Mouse (Mus musculus) spleen, adult 2 months (tissue): Measurements from ENCODE around the gene Aldh1a1. TPM values are rescaled to one million over a fixed set of nuclear protein-coding genes. Genes with fewer than 3 reads are reported as not detected.

Source experiments
- DNase-seq, 2 experiments: peaks; one replicate each; pipeline versions ENCODE4 v3.0.0 to v3.0.0-alpha.2; 2012 to 2021; ENCODE audit warnings: low spot score in 2 of 2, low read depth in 1 of 2
- H3K27ac ChIP-seq: fragments of 200-500 bp; 2 replicates; pipeline ENCODE4 v1.5.1; 2012; ENCODE audit warnings: low read length, inconsistent platforms; ENCODE audit not compliant: insufficient read depth
- H3K27me3 ChIP-seq: fragments of 200-500 bp; 2 replicates; pipeline ENCODE4 v1.6.1; 2012; ENCODE audit warnings: mild to moderate bottlenecking, moderate library complexity, low read length, inconsistent platforms; ENCODE audit not compliant: control insufficient read depth, insufficient read depth
- H3K36me3 ChIP-seq: fragments of 200-500 bp; 2 replicates; pipeline ENCODE4 v1.6.1; 2012; ENCODE audit warnings: mild to moderate bottlenecking, low read length, inconsistent platforms; ENCODE audit not compliant: control insufficient read depth, insufficient read depth
- H3K4me1 ChIP-seq: fragments of 200-500 bp; 2 replicates; pipeline ENCODE4 v1.6.1; 2011; ENCODE audit warnings: inconsistent platforms; ENCODE audit not compliant: control insufficient read depth, insufficient read depth, insufficient read length
- H3K4me3 ChIP-seq: fragments of 200-500 bp; 2 replicates; pipeline ENCODE4 v1.5.1; 2011; ENCODE audit warnings: mild to moderate bottlenecking, inconsistent platforms; ENCODE audit not compliant: insufficient read depth, insufficient read length; ENCODE audit errors: extremely low read depth
- CTCF ChIP-seq: fragments of 200-500 bp; IDR thresholded peaks from 2 replicates; pipeline ENCODE4 v1.5.1; 2011; ENCODE audit warnings: mild to moderate bottlenecking, inconsistent platforms; ENCODE audit not compliant: insufficient read depth, insufficient read length, insufficient replicate concordance; ENCODE audit errors: extremely low read depth
- POLR2A ChIP-seq: fragments of 200-500 bp; IDR thresholded peaks from 2 replicates; pipeline ENCODE4 v1.6.1; 2011; ENCODE audit warnings: low read depth, low read length, inconsistent platforms
- WGBS: fragments of 180-500 bp; shearing (Covaris S2); methylation state at CpG from one replicate; pipeline ENCODE4 v1.1.7; 2018; 5-methylcytosine and 5-hydroxymethylcytosine counted together
- polyA plus RNA-seq: library from polyadenylated mRNA; depleted of rRNA; stranded (reverse); fragments of >200 nt; gene quantifications from 2 replicates; pipeline ENCODE4 v1.2.3, GENCODE M21; 2012

The Aldh1a1 gene
- polyA plus RNA-seq, 1 experiment: 4.9 TPM

DNA sequence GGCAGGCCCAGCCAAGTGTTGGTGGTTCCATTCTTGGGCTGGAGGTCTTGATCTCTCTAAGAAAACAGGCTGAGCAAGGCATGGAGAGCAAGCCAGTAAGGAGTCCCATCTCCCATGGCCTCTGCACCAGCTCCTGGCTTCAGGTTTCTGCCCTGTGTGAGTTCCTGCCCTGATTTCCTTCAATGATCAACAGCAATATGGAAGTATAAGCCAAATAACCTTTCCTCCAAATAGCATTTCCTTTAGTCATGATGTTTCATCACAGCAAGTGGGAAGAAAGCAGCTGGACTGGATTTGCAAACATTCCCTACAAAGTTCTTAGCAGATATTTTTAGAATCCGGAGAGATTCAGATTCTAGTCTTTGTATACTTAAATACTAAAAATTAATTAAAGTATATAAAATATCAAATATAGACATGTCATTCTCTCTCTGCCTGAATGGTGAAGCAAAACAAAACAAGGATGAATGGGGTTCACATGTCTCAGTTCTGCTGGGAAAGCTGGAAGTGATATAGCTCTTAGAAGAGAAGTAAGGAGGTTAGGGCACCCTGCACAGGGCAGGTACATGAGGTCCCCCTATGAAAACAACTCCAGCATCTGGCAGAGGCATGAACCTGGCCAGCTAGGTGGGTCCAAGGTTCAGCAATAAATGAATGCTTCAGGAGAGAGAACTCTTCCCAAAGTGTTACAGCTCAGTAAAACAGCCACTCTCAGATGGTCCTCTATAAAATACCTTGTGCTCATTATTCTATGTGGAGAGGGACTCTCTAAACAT, 37.6 kb downstream of the Aldh1a1 start:
- Histone ChIP-seq H3K27me3 (no peaks in the 10 kb centered on the region), H3K36me3 (no peaks in the 10 kb centered on the region), H3K27ac (no peak overlapping the region), H3K4me3 (no peak overlapping the region), H3K4me1 (no peaks in the 10 kb centered on the region)
- no peak for TF ChIP-seq CTCF
- TF ChIP-seq POLR2A: no peak
- DNase-seq: no peak
- 87% methylated on average over 1 of the region's 1 CpGs for WGBS

DNA sequence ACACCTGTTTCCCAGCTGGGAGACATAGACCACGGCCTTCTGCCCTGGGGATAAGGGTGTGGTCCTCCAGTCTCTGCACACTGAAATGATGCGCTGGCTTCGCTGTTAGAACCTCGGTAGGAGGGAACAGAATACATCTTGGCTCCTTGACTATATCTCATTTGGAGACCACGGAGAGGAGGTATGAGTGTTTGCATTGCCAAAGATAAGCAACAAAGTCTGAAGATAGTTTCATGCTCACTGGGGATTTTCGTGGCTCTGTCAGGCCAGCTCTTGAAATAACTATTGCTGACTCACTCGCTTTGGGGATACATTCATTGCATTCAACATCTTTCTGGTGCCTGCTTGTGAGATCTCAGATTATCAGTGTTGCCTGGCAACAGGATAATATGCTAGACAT, 44.0 kb downstream of the Aldh1a1 start:
- DNase-seq: no peak
- H3K4me1 ChIP-seq: no peaks in the 10 kb centered on the region
- H3K36me3 ChIP-seq: no peaks in the 10 kb centered on the region
- 64% methylated on average over 7 of the region's 7 CpGs for WGBS
- H3K4me3 ChIP-seq: no peak overlapping the region
- H3K27me3 ChIP-seq: no peaks in the 10 kb centered on the region
- no peak overlapping the region for H3K27ac ChIP-seq
- TF ChIP-seq CTCF: no peak
- no peak for TF ChIP-seq POLR2A

DNA sequence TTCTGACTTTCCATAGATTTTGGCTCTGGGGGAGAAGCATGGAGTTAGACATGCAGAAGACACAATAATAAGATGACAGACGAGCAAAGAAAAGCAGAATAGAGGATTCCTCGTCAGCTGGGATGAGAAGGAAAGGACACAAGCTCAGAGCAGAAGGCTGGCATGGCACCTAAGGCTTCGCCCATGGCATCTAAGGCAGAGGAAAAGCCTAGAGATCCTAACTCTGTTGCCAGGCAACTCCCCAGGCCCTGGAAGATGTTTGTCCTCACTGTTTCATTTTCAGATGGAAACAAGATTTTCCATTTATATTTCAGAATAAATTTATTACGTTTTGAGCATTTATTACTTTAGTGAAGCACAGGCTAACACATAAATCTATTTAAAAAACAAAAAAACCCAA, 48.5 kb downstream of the Aldh1a1 start:
- H3K36me3 ChIP-seq: no peaks in the 10 kb centered on the region
- H3K4me3 ChIP-seq: no peak overlapping the region
- H3K27ac ChIP-seq: no peak overlapping the region
- no peak for DNase-seq
- 74% methylated on average over 4 of the region's 4 CpGs for WGBS
- TF ChIP-seq POLR2A: no peak
- no peak for TF ChIP-seq CTCF
- no peaks in the 10 kb centered on the region for H3K27me3 ChIP-seq
- H3K4me1 ChIP-seq: no peaks in the 10 kb centered on the region

GRCm38 (mm10) chr19:20541924-20542323, 49.4 kb downstream of the Aldh1a1 start:
- no peaks in the 10 kb centered on the region for H3K4me1 ChIP-seq
- no peak overlapping the region for H3K27ac ChIP-seq
- no peak for DNase-seq
- WGBS: 94% methylated on average over 1 of the region's 1 CpGs
- no peaks in the 10 kb centered on the region for H3K36me3 ChIP-seq
- H3K4me3 ChIP-seq: no peak overlapping the region
- no peak for TF ChIP-seq POLR2A
- no peak for TF ChIP-seq CTCF
- H3K27me3 ChIP-seq: no peaks in the 10 kb centered on the region

DNA sequence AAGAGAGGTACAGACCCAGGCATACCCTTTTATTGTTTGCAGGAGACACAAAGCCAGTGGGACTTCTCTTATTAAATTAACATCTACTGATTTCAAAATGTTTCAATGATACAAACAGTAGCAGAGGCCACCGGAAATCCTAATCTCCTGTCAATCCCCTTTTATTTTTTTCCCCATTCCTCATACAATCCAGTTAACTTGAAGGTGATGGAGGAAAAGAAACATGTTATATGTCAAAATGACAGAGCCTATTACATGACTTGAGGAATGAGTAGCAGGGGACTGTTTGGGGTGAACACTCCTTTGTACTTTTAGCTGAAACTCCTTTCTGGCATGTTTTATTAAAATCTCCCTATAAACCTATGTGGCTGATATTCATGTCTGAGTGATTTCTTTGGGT, 51.3 kb downstream of the Aldh1a1 start:
- no peak overlapping the region for H3K4me3 ChIP-seq
- H3K27ac ChIP-seq: no peak overlapping the region
- H3K27me3 ChIP-seq: no peaks in the 10 kb centered on the region
- DNase-seq: no peak
- H3K36me3 ChIP-seq: no peaks in the 10 kb centered on the region
- TF ChIP-seq POLR2A: no peak
- TF ChIP-seq CTCF: no peak
- no peaks in the 10 kb centered on the region for H3K4me1 ChIP-seq
- 75% methylated on average over 1 of the region's 1 CpGs for WGBS

GRCm38 (mm10) chr19:20544941-20545340, 52.4 kb downstream of the Aldh1a1 start:
- H3K27me3 ChIP-seq: no peaks in the 10 kb centered on the region
- DNase-seq: no peak
- TF ChIP-seq POLR2A (no peak), CTCF (no peak)
- 94% methylated on average over 1 of the region's 1 CpGs for WGBS
- no peaks in the 10 kb centered on the region for H3K36me3 ChIP-seq
- H3K4me1 ChIP-seq: no peaks in the 10 kb centered on the region
- no peak overlapping the region for H3K4me3 ChIP-seq
- H3K27ac ChIP-seq: no peak overlapping the region

DNA sequence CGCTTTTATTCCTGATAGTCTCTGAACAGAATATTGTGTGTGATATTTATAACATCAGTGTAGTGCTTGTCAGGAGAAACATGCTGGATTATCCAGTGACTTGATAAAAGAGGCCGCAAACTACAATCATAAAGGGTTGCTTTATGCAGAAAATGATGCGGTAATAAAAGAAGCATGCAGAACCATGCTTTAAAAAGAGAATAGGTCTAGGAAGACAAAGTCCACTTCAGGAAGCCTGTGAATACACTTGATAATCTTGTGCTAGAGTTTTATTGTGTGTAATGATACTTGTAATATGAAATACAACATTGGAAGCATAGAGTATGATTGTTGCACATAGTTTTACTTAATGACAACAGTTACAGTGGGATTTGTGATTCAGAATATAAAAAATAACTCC, 54.5 kb downstream of the Aldh1a1 start:
- H3K36me3 ChIP-seq: no peaks in the 10 kb centered on the region
- TF ChIP-seq POLR2A (no peak), CTCF (no peak)
- no peaks in the 10 kb centered on the region for H3K27me3 ChIP-seq
- no peak overlapping the region for H3K4me3 ChIP-seq
- H3K27ac ChIP-seq: no peak overlapping the region
- WGBS: 94% methylated on average over 3 of the region's 3 CpGs
- no peak for DNase-seq
- H3K4me1 ChIP-seq: no peaks in the 10 kb centered on the region
